Mouse (Mus musculus): ENCODE measurements around the gene Tbxas1. TPM values are rescaled to one million over a fixed set of nuclear protein-coding genes. Genes with fewer than 3 reads are reported as not detected.

Gene Tbxas1
- total RNA-seq, 2 experiments from 2014 or later: 13.1 to 15.9 TPM

DNA sequence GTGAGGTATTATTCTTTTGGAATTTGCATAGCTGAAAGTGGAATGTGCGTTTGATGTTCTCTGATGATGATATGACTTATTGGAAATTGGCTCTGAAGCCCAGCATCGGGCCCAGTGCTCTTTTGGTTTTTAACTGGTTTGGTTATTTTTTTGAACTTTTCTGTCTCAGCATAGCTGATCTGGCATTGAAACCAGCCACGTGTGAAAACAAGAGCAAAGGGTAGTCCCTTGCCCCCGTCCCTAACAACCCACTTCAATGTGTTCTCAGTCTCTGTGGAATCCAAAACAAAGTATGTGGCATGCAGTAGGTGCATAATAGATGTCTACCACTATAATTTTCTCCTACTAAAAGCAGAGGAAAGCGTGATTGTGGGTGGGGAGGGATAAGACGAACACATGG, 44.9 kb downstream of the Tbxas1 start:
- no peak for ATAC-seq (replicated peaks; ENCODE audit: poor library complexity)

DNA sequence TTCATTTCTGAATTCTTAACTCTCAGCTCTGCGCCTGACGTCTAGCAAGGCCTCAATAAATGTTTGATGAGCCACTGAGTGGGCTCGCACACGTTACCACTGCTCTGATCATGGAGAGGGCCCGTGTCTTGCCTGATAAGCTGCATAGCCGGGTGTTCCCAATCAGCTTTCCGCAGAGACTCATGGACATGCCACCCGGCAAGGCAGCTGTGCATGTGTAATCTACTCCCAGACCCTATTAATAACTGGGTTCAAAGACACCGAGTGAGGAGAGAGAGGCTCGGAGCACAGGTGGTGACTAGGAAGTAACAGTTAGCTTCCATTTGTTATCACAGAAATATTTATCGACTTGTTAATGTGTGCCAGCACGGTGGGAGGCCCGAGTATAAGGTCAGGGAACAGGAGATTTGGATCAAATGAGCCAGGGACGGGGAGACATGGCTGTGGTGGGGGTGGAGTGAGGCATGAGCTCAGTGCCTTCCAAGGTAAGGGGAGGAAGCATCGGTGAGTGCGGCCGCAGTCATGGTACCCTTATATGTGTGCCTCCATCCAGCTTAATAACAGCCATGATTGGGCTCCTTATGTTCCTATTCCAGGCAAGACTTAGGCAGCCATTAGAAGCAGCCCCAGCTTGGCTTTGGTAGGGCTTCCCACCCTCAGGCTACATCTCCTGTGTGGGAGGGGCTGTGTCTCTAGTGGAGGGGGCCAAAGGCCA, 46.0 kb downstream of the Tbxas1 start:
- peak; percentile 56 for ATAC-seq (replicated peaks; ENCODE audit: poor library complexity)

GRCm38 (mm10) chr6:38921810-38922116, 46.6 kb downstream of the Tbxas1 start:
- no peak for ATAC-seq (replicated peaks; ENCODE audit: poor library complexity)

DNA sequence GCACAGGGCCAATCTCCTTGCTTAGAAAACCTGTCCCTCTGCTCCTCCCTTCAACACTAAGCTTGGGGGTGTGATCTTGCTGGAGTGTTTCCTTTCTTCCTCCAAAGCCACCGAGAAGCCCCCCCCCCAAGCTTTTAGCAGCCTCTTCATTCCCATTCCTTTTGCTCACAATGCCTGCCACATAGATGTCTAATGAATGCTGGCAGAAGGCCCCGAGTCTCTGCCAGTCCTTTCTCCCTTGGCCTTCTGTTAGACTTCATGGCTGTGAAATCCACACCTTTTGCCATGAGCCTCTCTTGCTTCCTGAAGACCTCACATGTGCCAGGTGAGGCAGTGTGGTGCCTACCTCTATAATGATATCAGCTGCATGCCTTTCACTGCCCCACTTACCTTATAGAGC, 47.3 kb downstream of the Tbxas1 start:
- no peak for ATAC-seq (replicated peaks; ENCODE audit: poor library complexity)

GRCm38 (mm10) chr6:38923450-38923849, 48.2 kb downstream of the Tbxas1 start:
- ATAC-seq (replicated peaks; ENCODE audit: poor library complexity): no peak

GRCm38 (mm10) chr6:38923870-38924817, 48.9 kb downstream of the Tbxas1 start:
- ATAC-seq (replicated peaks; ENCODE audit: poor library complexity): peak; percentile 66

DNA sequence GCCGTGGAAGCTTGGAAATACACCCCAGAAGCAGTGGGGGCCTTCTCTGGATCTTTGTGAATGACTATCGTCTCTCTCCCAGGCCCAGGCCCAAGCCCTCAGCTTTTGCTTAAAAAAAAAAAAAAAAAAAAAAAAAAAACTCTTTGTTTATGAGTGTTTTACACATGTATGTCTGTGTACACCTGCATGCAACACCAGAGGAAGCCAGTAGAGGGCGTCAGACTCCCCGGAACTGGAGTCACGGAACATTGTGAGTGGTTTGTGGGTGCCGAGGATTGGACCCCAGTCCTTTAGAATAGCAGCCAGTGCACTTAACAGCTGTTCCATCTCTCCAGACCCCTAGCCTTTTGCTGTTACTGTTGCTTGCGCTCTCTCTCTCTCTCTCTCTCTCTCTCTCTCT, 50.5 kb downstream of the Tbxas1 start:
- no peak for ATAC-seq (replicated peaks; ENCODE audit: poor library complexity)

GRCm38 (mm10) chr6:38926135-38926962, 51.1 kb downstream of the Tbxas1 start:
- no peak for ATAC-seq (replicated peaks; ENCODE audit: poor library complexity)

- no peak for ATAC-seq (replicated peaks; ENCODE audit: poor library complexity)
Measured at GRCm38 (mm10) chr6:38926963-38927361, 51.8 kb downstream of the Tbxas1 start.

- no peak for ATAC-seq (replicated peaks; ENCODE audit: poor library complexity)
Measured at GRCm38 (mm10) chr6:38928489-38928888, 53.3 kb downstream of the Tbxas1 start.

GRCm38 (mm10) chr6:38936009-38936408, 60.8 kb downstream of the Tbxas1 start:
- no peak for ATAC-seq (replicated peaks; ENCODE audit: poor library complexity)

- peak; percentile 67 for ATAC-seq (replicated peaks; ENCODE audit: poor library complexity)
Measured at GRCm38 (mm10) chr6:38938421-38938820, 63.2 kb downstream of the Tbxas1 start.

DNA sequence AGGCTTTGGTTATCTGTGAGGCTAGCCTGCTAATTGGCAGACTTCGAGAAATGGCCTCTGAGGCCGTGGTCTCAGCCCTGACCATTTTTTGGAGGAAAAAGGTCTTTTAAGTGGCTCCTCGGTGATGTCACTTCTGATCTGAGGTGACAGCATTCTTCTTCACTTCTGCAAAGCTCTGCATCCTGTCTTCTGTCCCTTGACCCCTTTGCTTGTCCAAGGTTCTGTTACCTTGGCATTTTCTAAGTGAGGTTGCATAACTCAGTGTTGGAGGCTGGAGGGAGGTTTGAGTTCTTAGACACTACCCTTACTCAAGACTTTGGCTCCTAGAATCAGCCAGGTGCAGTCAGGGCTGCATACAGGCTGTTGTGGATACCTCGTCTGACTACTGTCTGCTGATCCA, 63.9 kb downstream of the Tbxas1 start:
- ATAC-seq (replicated peaks; ENCODE audit: poor library complexity): no peak

- peak; percentile 77 for ATAC-seq (replicated peaks; ENCODE audit: poor library complexity)
Measured at GRCm38 (mm10) chr6:38941016-38941415, 65.8 kb downstream of the Tbxas1 start.

DNA sequence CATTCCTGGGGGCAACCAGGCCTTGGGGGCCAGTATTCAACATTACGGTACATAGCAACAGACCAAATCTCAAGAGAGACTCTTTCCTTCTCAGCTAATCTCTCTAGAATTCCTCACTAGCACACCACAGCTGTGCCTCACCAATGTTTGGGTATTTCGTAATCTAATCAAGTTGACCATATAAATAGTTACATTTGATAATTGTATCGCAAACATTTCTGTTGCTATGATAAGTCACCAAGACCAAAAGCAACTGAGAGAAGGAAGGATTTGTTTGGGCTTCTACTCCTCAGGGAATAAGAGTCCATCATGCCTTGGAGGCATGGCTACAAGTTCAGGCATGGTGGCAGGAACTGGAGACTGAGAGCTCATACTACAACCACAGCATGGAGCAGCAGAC, 67.6 kb downstream of the Tbxas1 start:
- no peak for ATAC-seq (replicated peaks; ENCODE audit: poor library complexity)

- no peak for ATAC-seq (replicated peaks; ENCODE audit: poor library complexity)
Measured at GRCm38 (mm10) chr6:38944392-38944791, 69.2 kb downstream of the Tbxas1 start.

- no peak for ATAC-seq (replicated peaks; ENCODE audit: poor library complexity)
Measured at GRCm38 (mm10) chr6:38944826-38945225, 69.6 kb downstream of the Tbxas1 start.

- no peak for ATAC-seq (replicated peaks; ENCODE audit: poor library complexity)
Measured at GRCm38 (mm10) chr6:38945681-38946080, 70.5 kb downstream of the Tbxas1 start.

- ATAC-seq (replicated peaks; ENCODE audit: poor library complexity): no peak
Measured at GRCm38 (mm10) chr6:38947282-38947681, 72.1 kb downstream of the Tbxas1 start.

GRCm38 (mm10) chr6:38949683-38950161, 74.5 kb downstream of the Tbxas1 start:
- ATAC-seq (replicated peaks; ENCODE audit: poor library complexity): peak; percentile 88

DNA sequence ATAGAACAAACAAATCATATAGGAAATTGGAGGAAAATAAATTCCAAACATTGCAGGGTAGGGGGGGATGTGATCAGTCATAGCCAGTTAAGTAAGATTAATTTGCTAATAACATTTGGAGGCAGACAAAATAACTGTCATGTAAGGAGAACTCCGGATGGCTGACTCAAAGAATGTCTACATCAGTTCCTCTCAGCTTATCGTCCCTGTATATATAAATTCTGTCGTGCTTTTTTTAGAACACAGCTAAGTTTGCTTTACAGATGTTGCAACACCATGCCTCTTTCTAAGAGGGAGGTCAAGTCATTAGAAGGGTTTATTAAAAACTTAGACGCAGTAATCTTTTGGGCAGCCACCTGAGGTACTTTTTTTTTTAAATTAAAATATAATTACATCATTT, 75.1 kb downstream of the Tbxas1 start:
- peak; percentile 47 for ATAC-seq (replicated peaks; ENCODE audit: poor library complexity)

Data from megakaryocyte progenitor cell, adult 5-6 weeks (primary cell).